Mouse (Mus musculus) c-Kit-positive CD71-negative TER-119-negative erythroid progenitor cells, embryonic 14.5 days (primary cell): ENCODE measurements around the gene Gm5136.

Source experiments
- DNase-seq: peaks from one replicate; pipeline ENCODE4 v3.0.0-alpha.2; 2013; ENCODE audit warnings: low read depth

Gm5136 gene

GRCm38 (mm10) chr10:108699946-108700345 lies at the start of gene Gm5136:
TSS of gene Gm5136 (minus strand) at chr10:108700160.
- DNase-seq: no peak

GRCm38 (mm10) chr10:108743759-108744158 lies 43.8 kb upstream of the Gm5136 start:
- DNase-seq: no peak

GRCm38 (mm10) chr10:108733982-108734381 lies 34.0 kb upstream of the Gm5136 start:
- no peak for DNase-seq

- no peak for DNase-seq
Measured at GRCm38 (mm10) chr10:108728961-108729360, 29.0 kb upstream of the Gm5136 start.

GRCm38 (mm10) chr10:108726391-108726790 lies 26.4 kb upstream of the Gm5136 start:
- DNase-seq: no peak

GRCm38 (mm10) chr10:108724878-108725277 lies 24.9 kb upstream of the Gm5136 start:
- no peak for DNase-seq

DNA sequence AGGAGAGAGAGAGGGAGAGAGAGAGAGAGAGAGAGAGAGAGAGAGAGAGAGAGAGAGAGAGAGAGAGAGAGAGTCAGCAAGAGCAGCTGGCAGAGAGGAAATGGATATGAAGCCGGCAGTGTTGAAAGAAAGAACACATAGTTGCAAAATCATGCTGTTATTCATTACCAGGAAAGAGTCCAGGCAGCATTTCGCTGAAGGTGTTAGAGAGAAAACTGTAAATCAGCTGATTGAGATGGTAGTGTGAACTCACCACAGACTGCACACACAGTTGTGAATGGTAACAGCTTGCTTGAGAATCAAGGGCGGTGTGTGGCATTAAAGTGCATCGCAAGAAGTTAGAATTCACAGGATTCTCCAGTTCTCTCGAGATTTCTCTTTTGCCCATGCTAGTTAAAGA lies 10.6 kb upstream of the Gm5136 start:
- DNase-seq: no peak

GRCm38 (mm10) chr10:108705658-108706057 lies 5.7 kb upstream of the Gm5136 start:
- DNase-seq: no peak

- no peak for DNase-seq
Measured at GRCm38 (mm10) chr10:108701361-108702128, 1.6 kb upstream of the Gm5136 start.

GRCm38 (mm10) chr10:108697062-108697461 lies 2.9 kb downstream of the Gm5136 start:
- DNase-seq: no peak

DNA sequence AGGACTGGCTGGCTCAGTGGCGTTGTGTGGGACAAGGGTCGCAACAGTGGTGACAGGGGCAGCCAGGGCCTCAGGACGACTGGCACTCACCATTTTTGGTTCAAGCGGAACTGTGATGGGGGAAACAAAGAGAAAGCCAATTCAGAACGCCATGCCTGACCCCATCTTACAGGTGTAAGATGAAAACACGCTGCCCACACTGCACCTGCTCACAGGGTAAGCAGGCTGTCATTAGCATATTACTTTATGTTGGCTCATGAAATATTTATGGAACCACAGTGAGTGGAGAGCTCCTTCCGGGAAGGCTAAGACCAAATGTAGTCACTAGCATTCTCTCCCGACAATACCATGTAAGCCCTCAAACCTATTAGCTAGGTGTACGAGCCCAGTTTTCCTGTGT lies 9.0 kb downstream of the Gm5136 start:
- DNase-seq: no peak

DNA sequence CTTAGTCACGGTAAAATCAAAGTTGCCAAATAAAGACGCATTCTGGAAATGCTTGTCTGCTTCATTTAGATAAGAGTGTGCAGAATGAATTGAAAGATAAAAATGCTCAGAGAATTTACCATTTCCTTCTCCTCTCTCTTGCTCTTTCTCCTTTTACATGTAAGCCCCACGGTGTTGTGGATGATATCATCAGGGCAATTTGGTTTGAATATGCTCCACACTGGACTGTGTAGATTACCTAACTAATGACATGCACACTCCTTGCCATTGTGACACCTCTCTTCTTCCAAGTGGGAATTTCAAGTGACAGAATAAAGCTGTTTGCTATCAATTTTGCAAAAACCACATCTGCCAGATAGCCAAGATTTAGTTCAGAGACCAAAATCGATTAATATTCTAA lies 13.3 kb downstream of the Gm5136 start:
- DNase-seq: no peak

DNA sequence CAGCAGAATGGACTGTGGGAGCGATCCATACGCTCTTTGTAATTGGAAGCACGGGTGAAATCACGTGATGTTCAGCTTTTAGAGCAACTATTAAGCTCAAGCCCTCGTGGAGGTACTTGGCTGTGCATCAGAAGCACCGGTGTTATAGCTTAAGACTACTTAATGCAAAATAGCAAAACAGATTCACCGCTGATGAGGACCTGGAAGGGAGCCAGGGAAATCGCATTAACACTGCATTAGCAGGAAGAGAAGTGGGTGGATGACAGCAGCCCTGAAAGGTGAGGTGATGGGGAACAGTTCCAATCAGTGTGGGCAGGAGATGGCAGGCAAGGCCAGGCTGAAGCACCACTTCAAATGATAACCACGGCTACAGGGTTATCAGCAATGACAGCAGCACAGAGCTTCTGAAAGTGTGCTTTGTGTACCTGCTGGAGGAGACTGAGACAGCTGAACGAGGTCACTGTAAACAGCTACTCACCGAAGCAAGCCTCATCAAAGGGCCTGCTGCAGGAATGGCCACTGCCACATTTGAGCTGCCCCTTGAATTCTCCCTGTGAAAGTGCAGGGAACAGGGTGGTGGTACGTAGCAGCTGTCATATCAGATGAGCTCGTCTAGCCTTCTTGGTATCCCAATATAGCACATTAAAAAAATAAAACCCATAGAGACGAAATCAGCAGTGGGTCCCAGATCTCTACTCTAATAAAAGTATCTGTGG lies 20.1 kb downstream of the Gm5136 start:
- DNase-seq: no peak

- no peak for DNase-seq
Measured at GRCm38 (mm10) chr10:108677053-108677452, 22.9 kb downstream of the Gm5136 start.

DNA sequence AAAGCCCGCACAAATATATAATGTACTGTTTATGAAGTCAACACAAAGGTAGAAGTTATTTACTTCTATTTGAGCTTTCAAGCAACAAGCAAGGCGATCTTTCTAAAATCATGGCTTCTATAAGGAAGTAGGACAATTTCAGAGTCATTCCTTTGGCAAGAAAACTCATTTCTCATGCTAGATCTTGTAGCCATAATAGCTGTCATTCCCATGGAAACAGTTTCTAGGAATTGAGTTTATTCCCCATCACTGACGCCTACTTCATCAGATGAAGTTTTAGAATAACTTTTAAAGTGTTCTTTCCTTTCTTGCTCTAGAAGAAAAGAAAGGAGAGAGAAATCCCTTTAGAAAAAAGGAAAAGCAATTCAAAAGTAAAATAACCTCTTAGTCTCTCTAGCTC lies 31.0 kb downstream of the Gm5136 start:
- DNase-seq: no peak

- no peak for DNase-seq
Measured at GRCm38 (mm10) chr10:108660295-108660694, 39.7 kb downstream of the Gm5136 start.

- no peak for DNase-seq
Measured at GRCm38 (mm10) chr10:108658300-108658699, 41.7 kb downstream of the Gm5136 start.

GRCm38 (mm10) chr10:108657669-108658068 lies 42.3 kb downstream of the Gm5136 start:
- no peak for DNase-seq

DNA sequence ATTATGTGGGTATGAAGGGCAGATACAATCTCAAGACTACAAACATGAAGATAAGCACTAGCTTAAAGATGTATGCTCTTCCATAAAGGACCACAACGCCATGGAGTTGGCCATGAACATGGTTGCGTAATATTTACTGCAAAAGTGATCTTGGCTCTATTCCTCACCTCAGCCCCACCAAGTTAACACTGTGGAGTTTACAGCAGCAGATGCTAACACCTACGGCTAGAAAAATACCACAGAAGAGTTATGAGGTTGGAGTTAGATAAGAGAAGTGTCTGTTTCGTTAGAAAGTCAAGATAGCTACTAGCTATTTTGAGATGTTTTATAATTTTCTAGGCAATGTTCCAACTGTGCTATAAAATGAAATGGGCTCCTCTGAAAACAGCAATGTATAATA lies 43.1 kb downstream of the Gm5136 start:
- DNase-seq: no peak

DNA sequence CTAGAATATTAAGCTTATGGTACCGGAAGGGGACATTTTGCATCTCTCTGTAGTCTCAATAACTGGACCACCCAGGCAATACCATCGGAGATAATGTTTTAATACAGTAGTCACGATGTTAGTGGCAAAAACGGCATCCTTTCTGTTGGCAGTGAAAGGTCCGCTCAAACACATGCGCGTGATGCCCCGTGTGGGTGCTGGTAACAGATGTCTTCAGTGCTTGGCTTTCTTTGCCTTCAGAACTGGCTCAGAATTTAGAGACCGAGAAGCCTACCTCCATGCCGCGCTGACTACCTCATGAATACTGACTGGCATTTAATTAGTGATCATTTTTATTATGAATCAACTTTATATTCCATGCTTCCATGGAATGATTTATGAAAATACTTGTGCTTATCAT lies 44.9 kb downstream of the Gm5136 start:
- no peak for DNase-seq

- no peak for DNase-seq
Measured at GRCm38 (mm10) chr10:108652831-108653230, 47.1 kb downstream of the Gm5136 start.

DNA sequence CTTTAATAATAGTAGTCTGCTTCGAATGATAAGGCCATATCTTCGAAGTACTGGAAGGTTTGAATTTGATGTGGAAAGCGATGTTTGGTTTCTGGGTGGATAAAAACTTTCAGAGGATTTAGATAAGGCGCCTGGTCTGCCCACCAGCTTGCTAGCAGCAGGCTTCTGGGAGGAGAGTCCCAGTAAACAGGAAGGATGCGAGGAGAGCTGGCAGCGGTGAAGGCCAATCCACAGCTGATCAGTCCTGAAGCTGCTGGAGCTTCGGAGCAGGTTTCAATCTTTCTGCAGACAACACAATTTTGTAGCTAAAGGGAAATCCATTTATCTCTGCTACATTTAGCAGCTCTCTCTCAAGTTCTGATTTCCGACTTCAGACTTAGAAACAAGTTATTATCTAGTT lies 47.9 kb downstream of the Gm5136 start:
- DNase-seq: no peak

GRCm38 (mm10) chr10:108649174-108649573 lies 50.8 kb downstream of the Gm5136 start:
- no peak for DNase-seq
